Mouse (Mus musculus): ENCODE measurements at regions not wholly inside any gene's neighbourhood (a gene's known extent, or its start where the extent isn't known, plus 50 kb on each side); places are given as distances from the start of the nearest gene placed in this dataset.

GRCm38 (mm10) chr19:56115552-56116284 lies 171.2 kb upstream of the Habp2 start:
- no peak overlapping the region for H3K27ac ChIP-seq
- no peaks in the 10 kb centered on the region; the same call in 1 of the 2 replicates for H3K4me1 ChIP-seq (replicated peaks; ENCODE audit: control insufficient read depth, insufficient read depth, low read length)
- ATAC-seq (ENCODE audit: low FRiP score) (no peak), DNase-seq (ENCODE audit: low spot score) (no peak)
- H3K9me3 ChIP-seq (ENCODE audit: control insufficient read depth, low read length): 0 out of 2 replicates have a peak, but pooled peaks cover 6% of the 10 kb centered on the region
- H3K4me3 ChIP-seq (replicated peaks; ENCODE audit: low read length): no peak overlapping the region
- WGBS: 37% methylated on average over 15 of the region's 15 CpGs
- H3K36me3 ChIP-seq (replicated peaks; ENCODE audit: control insufficient read depth, insufficient read depth): no peaks in the 10 kb centered on the region
- no peak overlapping the region for H3K9ac ChIP-seq
- no peak overlapping the region for H3K4me2 ChIP-seq (replicated peaks)
- 0 out of 2 replicates have a peak, but pooled peaks cover 3% of the 10 kb centered on the region for H3K27me3 ChIP-seq (ENCODE audit: control insufficient read depth, insufficient read depth, low read length)

GRCm38 (mm10) chr19:56116285-56116680 lies 170.7 kb upstream of the Habp2 start:
- ATAC-seq (ENCODE audit: low FRiP score): no peak
- no peak overlapping the region for H3K27ac ChIP-seq
- no peak overlapping the region for H3K9ac ChIP-seq
- 51% methylated on average over 7 of the region's 7 CpGs for WGBS
- H3K4me1 ChIP-seq (replicated peaks; ENCODE audit: control insufficient read depth, insufficient read depth, low read length): no peaks in the 10 kb centered on the region; the same call in 1 of the 2 replicates
- 0 out of 2 replicates have a peak, but pooled peaks cover 6% of the 10 kb centered on the region for H3K9me3 ChIP-seq (ENCODE audit: control insufficient read depth, low read length)
- no peak overlapping the region for H3K4me2 ChIP-seq (replicated peaks)
- 0 out of 2 replicates have a peak, but pooled peaks cover 3% of the 10 kb centered on the region for H3K27me3 ChIP-seq (ENCODE audit: control insufficient read depth, insufficient read depth, low read length)
- H3K4me3 ChIP-seq (replicated peaks; ENCODE audit: low read length): no peak overlapping the region
- no peak for DNase-seq (ENCODE audit: low spot score)
- H3K36me3 ChIP-seq (replicated peaks; ENCODE audit: control insufficient read depth, insufficient read depth): no peaks in the 10 kb centered on the region

GRCm38 (mm10) chr19:56120723-56121122 lies 166.2 kb upstream of the Habp2 start:
- no peak for DNase-seq (ENCODE audit: low spot score)

GRCm38 (mm10) chr19:56122186-56122585 lies 164.8 kb upstream of the Habp2 start:
- no peak overlapping the region for H3K4me3 ChIP-seq (replicated peaks; ENCODE audit: low read length)
- DNase-seq (ENCODE audit: low spot score) (no peak), ATAC-seq (ENCODE audit: low FRiP score) (no peak)
- no peaks in the 10 kb centered on the region for H3K36me3 ChIP-seq (replicated peaks; ENCODE audit: control insufficient read depth, insufficient read depth)
- no peak overlapping the region for H3K9ac ChIP-seq
- WGBS: 95% methylated on average over 5 of the region's 5 CpGs
- H3K9me3 ChIP-seq (ENCODE audit: control insufficient read depth, low read length): 0 out of 2 replicates have a peak, but pooled peaks cover 14% of the 10 kb centered on the region
- no peaks in the 10 kb centered on the region for H3K27me3 ChIP-seq (ENCODE audit: control insufficient read depth, insufficient read depth, low read length)
- no peaks in the 10 kb centered on the region for H3K4me1 ChIP-seq (replicated peaks; ENCODE audit: control insufficient read depth, insufficient read depth, low read length)
- H3K4me2 ChIP-seq (replicated peaks): no peak overlapping the region
- H3K27ac ChIP-seq: no peak overlapping the region

More at GRCm38 (mm10) chr19:56120723-56121122, 166.2 kb upstream of the Habp2 start:
- 80% methylated on average over 7 of the region's 7 CpGs for WGBS
- no peak overlapping the region for H3K4me3 ChIP-seq (replicated peaks; ENCODE audit: low read length)
- H3K9me3 ChIP-seq (ENCODE audit: control insufficient read depth, low read length): 0 out of 2 replicates have a peak, but pooled peaks cover 14% of the 10 kb centered on the region
- H3K36me3 ChIP-seq (replicated peaks; ENCODE audit: control insufficient read depth, insufficient read depth): no peaks in the 10 kb centered on the region
- H3K4me1 ChIP-seq (replicated peaks; ENCODE audit: control insufficient read depth, insufficient read depth, low read length): no peaks in the 10 kb centered on the region; the same call in 1 of the 2 replicates
- no peak for ATAC-seq (ENCODE audit: low FRiP score)
- no peak overlapping the region for H3K4me2 ChIP-seq (replicated peaks)
- H3K9ac ChIP-seq: no peak overlapping the region
- no peak overlapping the region for H3K27ac ChIP-seq
- H3K27me3 ChIP-seq (ENCODE audit: control insufficient read depth, insufficient read depth, low read length): no peaks in the 10 kb centered on the region

- H3K4me1 ChIP-seq (replicated peaks; ENCODE audit: control insufficient read depth, insufficient read depth, low read length): peaks cover 7% of the 10 kb centered on the region
- H3K4me2 ChIP-seq (replicated peaks): no peak overlapping the region
- no peak for ATAC-seq (ENCODE audit: low FRiP score)
- no peak for DNase-seq (ENCODE audit: low spot score)
- 60% methylated on average over 5 of the region's 5 CpGs for WGBS
- H3K9me3 ChIP-seq (ENCODE audit: control insufficient read depth, low read length): no peaks in the 10 kb centered on the region
- no peak overlapping the region for H3K4me3 ChIP-seq (replicated peaks; ENCODE audit: low read length)
- peaks cover 33% of the 10 kb centered on the region for H3K27me3 ChIP-seq (ENCODE audit: control insufficient read depth, insufficient read depth, low read length)
- H3K27ac ChIP-seq: no peak overlapping the region
- H3K36me3 ChIP-seq (replicated peaks; ENCODE audit: control insufficient read depth, insufficient read depth): no peaks in the 10 kb centered on the region
- no peak overlapping the region for H3K9ac ChIP-seq
These were observed 155.4 kb upstream of the Habp2 start for GRCm38 (mm10) chr19:56131556-56131955.

- ATAC-seq (ENCODE audit: low FRiP score) (no peak), DNase-seq (ENCODE audit: low spot score) (no peak)
- H3K27ac ChIP-seq: no peak overlapping the region
- no peak overlapping the region for H3K9ac ChIP-seq
- H3K4me3 ChIP-seq (replicated peaks; ENCODE audit: low read length): no peak overlapping the region
- H3K9me3 ChIP-seq (ENCODE audit: control insufficient read depth, low read length): no peaks in the 10 kb centered on the region
- H3K27me3 ChIP-seq (ENCODE audit: control insufficient read depth, insufficient read depth, low read length): peaks cover 33% of the 10 kb centered on the region
- 7% methylated on average over 7 of the region's 7 CpGs for WGBS
- no peaks in the 10 kb centered on the region for H3K36me3 ChIP-seq (replicated peaks; ENCODE audit: control insufficient read depth, insufficient read depth)
- H3K4me2 ChIP-seq (replicated peaks): no peak overlapping the region
- H3K4me1 ChIP-seq (replicated peaks; ENCODE audit: control insufficient read depth, insufficient read depth, low read length): peaks cover 7% of the 10 kb centered on the region
These were observed 153.9 kb upstream of the Habp2 start for GRCm38 (mm10) chr19:56132911-56133562.

- Histone ChIP-seq H3K9me3 (ENCODE audit: control insufficient read depth, low read length) (no peaks in the 10 kb centered on the region), H3K27me3 (ENCODE audit: control insufficient read depth, insufficient read depth, low read length) (peaks cover 33% of the 10 kb centered on the region), H3K4me3 (replicated peaks; ENCODE audit: low read length) (no peak overlapping the region), H3K27ac (no peak overlapping the region), H3K36me3 (replicated peaks; ENCODE audit: control insufficient read depth, insufficient read depth) (no peaks in the 10 kb centered on the region), H3K9ac (no peak overlapping the region), H3K4me2 (replicated peaks) (no peak overlapping the region), H3K4me1 (replicated peaks; ENCODE audit: control insufficient read depth, insufficient read depth, low read length) (peaks cover 7% of the 10 kb centered on the region)
- DNase-seq (ENCODE audit: low spot score) (no peak), ATAC-seq (ENCODE audit: low FRiP score) (no peak)
- 10% methylated on average over 5 of the region's 5 CpGs for WGBS
These were observed 153.4 kb upstream of the Habp2 start for GRCm38 (mm10) chr19:56133565-56133964.

- Histone ChIP-seq H3K36me3 (replicated peaks; ENCODE audit: control insufficient read depth, insufficient read depth) (no peaks in the 10 kb centered on the region), H3K27ac (no peak overlapping the region), H3K27me3 (ENCODE audit: control insufficient read depth, insufficient read depth, low read length) (peaks cover 29% of the 10 kb centered on the region)
These were observed 152.7 kb upstream of the Habp2 start for GRCm38 (mm10) chr19:56134081-56134818.

More at GRCm38 (mm10) chr19:56134081-56134818, 152.7 kb upstream of the Habp2 start:
- WGBS: 15% methylated on average over 17 of the region's 17 CpGs
- Histone ChIP-seq H3K9me3 (ENCODE audit: control insufficient read depth, low read length) (no peaks in the 10 kb centered on the region), H3K4me3 (replicated peaks; ENCODE audit: low read length) (no peak overlapping the region), H3K9ac (no peak overlapping the region), H3K4me1 (replicated peaks; ENCODE audit: control insufficient read depth, insufficient read depth, low read length) (peaks cover 7% of the 10 kb centered on the region), H3K4me2 (replicated peaks) (peak overlapping the region; percentile 24; the same call in 1 of the 2 replicates)
- peak; percentile 68; the same call in 1 of the 2 replicates for ATAC-seq (ENCODE audit: low FRiP score)
- DNase-seq (ENCODE audit: low spot score): peak; percentile 87
